Mouse (Mus musculus) E14TG2a.4 (cell line): ENCODE measurements at regions not wholly inside any gene's neighbourhood (a gene's known extent, or its start where the extent isn't known, plus 50 kb on each side); places are given as distances from the start of the nearest gene placed in this dataset.

Experiments
- H3K27me3 ChIP-seq: 2 replicates; pipeline ENCODE4 v1.6.1; 2014; ENCODE audit warnings: low read length, control low read depth; ENCODE audit not compliant: insufficient read depth
- H3K36me3 ChIP-seq: 2 replicates; pipeline ENCODE4 v1.6.1; 2014; ENCODE audit warnings: low read length, control low read depth; ENCODE audit not compliant: insufficient read depth
- H3K4me1 ChIP-seq: replicated peaks from 2 replicates; pipeline ENCODE4 v1.6.1; 2014; ENCODE audit warnings: low read depth, low read length, control low read depth
- H3K4me3 ChIP-seq: replicated peaks from 2 replicates; pipeline ENCODE4 v1.5.1; 2014; ENCODE audit warnings: mild to moderate bottlenecking, low read length
- H3K9me3 ChIP-seq: 2 replicates; pipeline ENCODE4 v1.6.1; 2014; ENCODE audit warnings: low read length, control low read depth
- CTCF ChIP-seq: conservative IDR thresholded peaks from 2 replicates; pipeline ENCODE4 v1.5.1; 2014; ENCODE audit warnings: low read length
- NANOG ChIP-seq: IDR thresholded peaks from 2 replicates; pipeline ENCODE4 v1.6.1; 2014; ENCODE audit warnings: borderline replicate concordance, low read length, mixed read lengths
- POU5F1 ChIP-seq: IDR thresholded peaks from 2 replicates; pipeline ENCODE4 v1.6.1; 2014; ENCODE audit warnings: low read length, borderline replicate concordance

- Histone ChIP-seq H3K4me3 (no peak overlapping the region), H3K4me1 (no peaks in the 10 kb centered on the region), H3K9me3 (no peaks in the 10 kb centered on the region), H3K27me3 (no peaks in the 10 kb centered on the region), H3K36me3 (no peaks in the 10 kb centered on the region)
- TF ChIP-seq NANOG (no peak), POU5F1 (no peak), CTCF (no peak)
Measured at GRCm38 (mm10) chr3:5017742-5018141, 732.9 kb upstream of the Gm8797 start.
